Mouse (Mus musculus): ENCODE results near the gene Psmb1. TPM values are rescaled to one million over a fixed set of nuclear protein-coding genes. Genes with fewer than 3 reads are reported as not detected.

The Psmb1 gene
- polyA plus RNA-seq, 1 experiment from 2014 or later = 251 TPM

DNA sequence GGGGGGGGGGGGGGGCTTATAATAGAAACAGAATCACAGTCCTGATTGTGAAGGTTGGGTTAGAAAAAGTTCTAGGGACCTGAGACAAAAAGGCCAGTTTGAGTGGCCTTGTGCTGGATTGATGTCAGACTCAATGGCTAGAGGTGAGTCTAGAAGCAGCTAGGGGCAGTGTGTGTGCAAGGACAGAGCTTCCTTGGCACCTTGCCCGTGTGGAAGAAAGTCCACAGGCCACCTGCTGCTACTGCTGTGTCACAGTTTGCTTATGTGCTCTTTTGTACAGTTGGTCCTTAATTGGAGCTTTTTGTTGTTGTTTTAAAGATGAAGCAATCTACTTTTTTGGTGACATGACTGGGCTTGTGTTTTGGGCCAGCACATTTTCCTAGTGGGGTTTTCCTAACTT is 69.6 kb downstream of the Psmb1 start:
- DNase-seq (ENCODE audit: low spot score) = no peak
- Histone ChIP-seq H3K36me3 (ENCODE audit: control insufficient read depth, insufficient read depth, low read length) (peaks cover 15% of the 10 kb centered on the region), H3K4me3 (ENCODE audit: low read depth, low read length) (no peak overlapping the region), H3K27me3 (replicated peaks; ENCODE audit: control insufficient read depth, insufficient read depth, low read length) (no peaks in the 10 kb centered on the region), H3K9me3 (ENCODE audit: control insufficient read depth, low read length) (no peaks in the 10 kb centered on the region), H3K27ac (ENCODE audit: low read depth, low read length) (no peak overlapping the region), H3K4me2 (no peak overlapping the region), H3K9ac (ENCODE audit: low read depth, low read length) (no peak overlapping the region), H3K4me1 (replicated peaks; ENCODE audit: control insufficient read depth, insufficient read depth, low read length) (no peaks in the 10 kb centered on the region)
- 75% methylated on average over 1 of the region's 1 CpGs for WGBS
- ATAC-seq (replicated peaks; ENCODE audit: low FRiP score) = no peak

DNA sequence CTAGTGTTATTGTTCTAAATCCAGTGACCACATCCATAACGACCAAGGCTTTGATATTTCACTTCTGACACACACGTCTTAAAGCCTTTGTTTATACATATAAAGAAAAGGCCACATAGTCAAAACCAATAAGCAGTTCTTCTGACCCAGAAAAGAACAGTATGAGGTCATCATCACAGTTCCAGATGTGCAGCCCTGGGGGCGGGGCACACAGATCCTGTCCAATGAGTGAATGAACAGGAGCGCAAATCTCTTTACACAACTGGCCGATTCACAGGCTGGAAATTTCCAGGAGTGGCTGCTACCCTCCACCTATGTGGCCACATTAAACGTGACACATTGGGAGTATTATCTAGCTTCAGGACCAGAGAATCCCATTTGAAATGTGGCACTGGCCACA is 70.1 kb downstream of the Psmb1 start:
- Histone ChIP-seq H3K4me1 (replicated peaks; ENCODE audit: control insufficient read depth, insufficient read depth, low read length) (no peaks in the 10 kb centered on the region), H3K9me3 (ENCODE audit: control insufficient read depth, low read length) (no peaks in the 10 kb centered on the region), H3K27me3 (replicated peaks; ENCODE audit: control insufficient read depth, insufficient read depth, low read length) (no peaks in the 10 kb centered on the region), H3K4me2 (no peak overlapping the region), H3K4me3 (ENCODE audit: low read depth, low read length) (no peak overlapping the region), H3K9ac (ENCODE audit: low read depth, low read length) (no peak overlapping the region), H3K36me3 (ENCODE audit: control insufficient read depth, insufficient read depth, low read length) (peaks cover 15% of the 10 kb centered on the region), H3K27ac (ENCODE audit: low read depth, low read length) (no peak overlapping the region)
- ATAC-seq (replicated peaks; ENCODE audit: low FRiP score) = no peak
- WGBS = 84% methylated on average over 6 of the region's 6 CpGs
- no peak for DNase-seq (ENCODE audit: low spot score)

DNA sequence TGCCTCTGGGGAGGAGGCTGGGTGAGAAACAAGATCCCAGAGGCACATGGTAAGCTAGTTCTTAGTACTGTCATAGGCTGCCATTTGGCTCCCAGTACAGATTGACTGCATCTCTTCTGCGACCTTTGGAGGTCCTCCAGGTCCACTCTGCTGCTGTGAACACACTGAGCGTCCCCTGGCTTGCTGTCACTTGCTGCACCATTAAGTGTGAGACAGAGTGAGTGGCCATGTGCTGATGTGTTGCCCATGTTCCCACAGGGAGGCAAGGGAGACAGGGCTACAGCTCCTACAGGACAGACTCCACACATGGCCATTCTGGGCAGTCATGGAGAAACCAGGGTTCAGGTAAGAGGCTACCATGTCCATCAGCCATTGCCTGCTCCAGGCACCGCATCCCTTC is 73.6 kb downstream of the Psmb1 start:
- Histone ChIP-seq H3K4me3 (ENCODE audit: low read depth, low read length) (no peak overlapping the region), H3K4me2 (no peak overlapping the region), H3K9me3 (ENCODE audit: control insufficient read depth, low read length) (peaks cover 3% of the 10 kb centered on the region; the same call in 1 of the 2 replicates), H3K27me3 (replicated peaks; ENCODE audit: control insufficient read depth, insufficient read depth, low read length) (no peaks in the 10 kb centered on the region), H3K9ac (ENCODE audit: low read depth, low read length) (no peak overlapping the region), H3K36me3 (ENCODE audit: control insufficient read depth, insufficient read depth, low read length) (peaks cover 20% of the 10 kb centered on the region), H3K27ac (ENCODE audit: low read depth, low read length) (no peak overlapping the region), H3K4me1 (replicated peaks; ENCODE audit: control insufficient read depth, insufficient read depth, low read length) (no peaks in the 10 kb centered on the region)
- ATAC-seq (replicated peaks; ENCODE audit: low FRiP score) (no peak), DNase-seq (ENCODE audit: low spot score) (no peak)
- 82% methylated on average over 3 of the region's 3 CpGs for WGBS

Other genes starting within 250 kb of the Psmb1 start
- 2.2 and 2.3 TPM in 2 replicates for gene Dll1, start 122.9 kb downstream of the Psmb1 start, polyA plus RNA-seq (2014; fragmentation: Nextera tagmentation; extraction: Ambion mirVana)
- gene Fam120b, start 103.5 kb downstream of the Psmb1 start, polyA plus RNA-seq (2014; fragmentation: Nextera tagmentation; extraction: Ambion mirVana) = 13.0 and 15.3 TPM in 2 replicates
- gene Tbp, start 137 bp upstream of the Psmb1 start, polyA plus RNA-seq (2014; fragmentation: Nextera tagmentation; extraction: Ambion mirVana) = 54.3 and 56.3 TPM in 2 replicates
- 58.2 and 64.0 TPM in 2 replicates for gene Pdcd2, start 27.6 kb upstream of the Psmb1 start, polyA plus RNA-seq (2014; fragmentation: Nextera tagmentation; extraction: Ambion mirVana)
- 0.70 and 1.1 TPM in 2 replicates for gene Prdm9, start 64.6 kb upstream of the Psmb1 start, polyA plus RNA-seq (2014; fragmentation: Nextera tagmentation; extraction: Ambion mirVana)
- 24.4 and 26.7 TPM in 2 replicates for gene Chd1, start 205.2 kb upstream of the Psmb1 start, polyA plus RNA-seq (2014; fragmentation: Nextera tagmentation; extraction: Ambion mirVana)